Mouse (Mus musculus) myocyte (in vitro differentiated cells): ENCODE data around the gene Lrmda. TPM values are rescaled to one million over a fixed set of nuclear protein-coding genes. Genes with fewer than 3 reads are reported as not detected.

ENCODE experiments used
- H3K27me3 ChIP-seq: one replicate; pipeline ENCODE4 v1.6.1; 2011; ENCODE audit not compliant: control insufficient read depth, insufficient read depth, insufficient read length
- H3K36me3 ChIP-seq: one replicate; pipeline ENCODE4 v1.6.1; 2011; ENCODE audit not compliant: control insufficient read depth, insufficient read depth
- H3K4me2 ChIP-seq: one replicate; pipeline ENCODE4 v1.6.1; 2011; ENCODE audit warnings: low read depth, control low read depth
- H3K4me3 ChIP-seq: one replicate; pipeline ENCODE4 v1.5.1; 2011; ENCODE audit warnings: mild to moderate bottlenecking, control low read depth, moderate library complexity
- H3K79me2 ChIP-seq: one replicate; pipeline ENCODE4 v1.6.1; 2011; ENCODE audit not compliant: control insufficient read depth, insufficient read depth
- H3ac ChIP-seq: one replicate; pipeline ENCODE4 v1.6.1; 2011; ENCODE audit not compliant: control insufficient read depth, insufficient read length
- CEBPB ChIP-seq: IDR thresholded peaks from 2 replicates; pipeline ENCODE4 v1.6.1; 2011; ENCODE audit warnings: mild to moderate bottlenecking, moderate library complexity; ENCODE audit not compliant: poor library complexity, insufficient read depth, severe bottlenecking
- E2F4 ChIP-seq: IDR thresholded peaks from one replicate; pipeline ENCODE4 v1.6.1; 2011; ENCODE audit warnings: mild to moderate bottlenecking, control low read depth, moderate library complexity; ENCODE audit not compliant: insufficient read depth
- MAX ChIP-seq: IDR thresholded peaks from one replicate; pipeline ENCODE4 v1.6.1; 2011; ENCODE audit warnings: low read depth, mild to moderate bottlenecking, control low read depth
- MYOD1 ChIP-seq, 3 experiments: IDR thresholded peaks; one replicate each; pipeline ENCODE4 v1.6.1; 2011; ENCODE audit warnings: control low read depth in 2 of 3, low read depth in 2 of 3, mild to moderate bottlenecking in 2 of 3, moderate library complexity in 1 of 3; ENCODE audit not compliant: insufficient read length in 2 of 3, control insufficient read depth in 1 of 3
- MYOG ChIP-seq, 3 experiments: IDR thresholded peaks; one replicate each; pipeline ENCODE4 v1.6.1; 2011; ENCODE audit warnings: control low read depth in 2 of 3, low read depth in 2 of 3, mild to moderate bottlenecking in 2 of 3; ENCODE audit not compliant: insufficient read length in 2 of 3, control insufficient read depth in 1 of 3, insufficient read depth in 1 of 3
- POLR2A ChIP-seq: IDR thresholded peaks from one replicate; pipeline ENCODE4 v1.6.1; 2011; ENCODE audit warnings: low read depth, mild to moderate bottlenecking, control low read depth, moderate library complexity; ENCODE audit not compliant: insufficient read length
- POLR2AphosphoS2 ChIP-seq: IDR thresholded peaks from one replicate; pipeline ENCODE4 v1.6.1; 2011; ENCODE audit warnings: low read depth, control low read depth; ENCODE audit not compliant: insufficient read length
- REST ChIP-seq: IDR thresholded peaks from one replicate; pipeline ENCODE4 v1.6.1; 2011; ENCODE audit warnings: mild to moderate bottlenecking, control low read depth, moderate library complexity; ENCODE audit not compliant: insufficient read depth, insufficient read length
- SRF ChIP-seq: IDR thresholded peaks from one replicate; pipeline ENCODE4 v1.6.1; 2011; ENCODE audit warnings: low read depth; ENCODE audit not compliant: control insufficient read depth, insufficient read length
- TCF12 ChIP-seq: IDR thresholded peaks from one replicate; pipeline ENCODE4 v1.6.1; 2011; ENCODE audit warnings: mild to moderate bottlenecking, control low read depth; ENCODE audit not compliant: poor library complexity, insufficient read depth, severe bottlenecking
- TCF3 ChIP-seq: IDR thresholded peaks from one replicate; pipeline ENCODE4 v1.6.1; 2011; ENCODE audit warnings: low read depth, control low read depth; ENCODE audit not compliant: insufficient read length
- USF1 ChIP-seq: IDR thresholded peaks from one replicate; pipeline ENCODE4 v1.6.1; 2011; ENCODE audit warnings: low read depth, mild to moderate bottlenecking, control low read depth, moderate library complexity
- polyA plus RNA-seq: library from polyadenylated mRNA; unstranded; fragments of >200 nt; fragmentation: generic; extraction: Trizol; gene quantifications from one replicate; pipeline ENCODE4 v1.2.1, GENCODE M21; 2012; ENCODE audit warnings: missing spikeins

Gene Lrmda
- polyA plus RNA-seq, 1 experiment: 1.9 TPM

GRCm38 (mm10) chr14:22222038-22222437 is 202.5 kb downstream of the Lrmda start:
- no peak for TF ChIP-seq MAX
- TF ChIP-seq E2F4: no peak
- no peak for TF ChIP-seq POLR2A
- no peak for TF ChIP-seq TCF12
- no peak for TF ChIP-seq MYOG (IDR thresholded peaks at IDR 0.05; ENCODE audit: control insufficient read depth in 1 of 3, insufficient read depth in 1 of 3, insufficient read length in 2 of 3, low read depth in 2 of 3)
- no peak for TF ChIP-seq TCF3
- no peak for TF ChIP-seq CEBPB
- TF ChIP-seq POLR2AphosphoS2: no peak
- TF ChIP-seq MYOD1 (IDR thresholded peaks at IDR 0.05; ENCODE audit: control insufficient read depth in 1 of 3, insufficient read length in 2 of 3, low read depth in 2 of 3): no peak
- no peak for TF ChIP-seq REST
- TF ChIP-seq USF1: no peak
- TF ChIP-seq SRF: no peak
- H3K27me3 ChIP-seq: no peaks in the 10 kb centered on the region
- no peak overlapping the region for H3K4me3 ChIP-seq
- no peaks in the 10 kb centered on the region for H3K36me3 ChIP-seq
- no peak overlapping the region for H3K4me2 ChIP-seq
- no peak overlapping the region for H3ac ChIP-seq
- H3K79me2 ChIP-seq: no peaks in the 10 kb centered on the region

GRCm38 (mm10) chr14:22222574-22222973 is 203.1 kb downstream of the Lrmda start:
- H3K36me3 ChIP-seq: no peaks in the 10 kb centered on the region
- H3K4me3 ChIP-seq: no peak overlapping the region
- no peaks in the 10 kb centered on the region for H3K27me3 ChIP-seq
- H3K79me2 ChIP-seq: no peaks in the 10 kb centered on the region
- no peak overlapping the region for H3ac ChIP-seq
- TF ChIP-seq POLR2A: no peak
- TF ChIP-seq E2F4: no peak
- TF ChIP-seq TCF12: no peak
- no peak for TF ChIP-seq REST
- TF ChIP-seq CEBPB: no peak
- H3K4me2 ChIP-seq: no peak overlapping the region

GRCm38 (mm10) chr14:22226205-22226604 is 206.7 kb downstream of the Lrmda start:
- Histone ChIP-seq H3K27me3 (no peaks in the 10 kb centered on the region), H3K79me2 (no peaks in the 10 kb centered on the region), H3K4me2 (no peak overlapping the region), H3ac (no peak overlapping the region), H3K36me3 (no peaks in the 10 kb centered on the region), H3K4me3 (no peak overlapping the region)
- TF ChIP-seq MAX (no peak), TCF3 (no peak), REST (no peak), MYOD1 (IDR thresholded peaks at IDR 0.05; ENCODE audit: control insufficient read depth in 1 of 3, insufficient read length in 2 of 3, low read depth in 2 of 3) (no peak), POLR2A (no peak), E2F4 (no peak), USF1 (no peak), POLR2AphosphoS2 (no peak), MYOG (IDR thresholded peaks at IDR 0.05; ENCODE audit: control insufficient read depth in 1 of 3, insufficient read depth in 1 of 3, insufficient read length in 2 of 3, low read depth in 2 of 3) (no peak), CEBPB (no peak), TCF12 (no peak), SRF (no peak)

- no peaks in the 10 kb centered on the region for H3K79me2 ChIP-seq
- no peak overlapping the region for H3ac ChIP-seq
- no peaks in the 10 kb centered on the region for H3K27me3 ChIP-seq
- H3K4me2 ChIP-seq: no peak overlapping the region
- no peak overlapping the region for H3K4me3 ChIP-seq
- TF ChIP-seq TCF3 (no peak), SRF (no peak), TCF12 (no peak)
- H3K36me3 ChIP-seq: no peaks in the 10 kb centered on the region
These were observed 208.9 kb downstream of the Lrmda start for GRCm38 (mm10) chr14:22228253-22228968.

GRCm38 (mm10) chr14:22240315-22240714 is 220.8 kb downstream of the Lrmda start:
- H3K4me2 ChIP-seq: no peak overlapping the region
- TF ChIP-seq MAX: no peak
- TF ChIP-seq POLR2AphosphoS2: no peak
- no peak for TF ChIP-seq TCF3
- no peak for TF ChIP-seq TCF12
- no peak for TF ChIP-seq USF1
- TF ChIP-seq MYOG (IDR thresholded peaks at IDR 0.05; ENCODE audit: control insufficient read depth in 1 of 3, insufficient read depth in 1 of 3, insufficient read length in 2 of 3, low read depth in 2 of 3): no peak
- TF ChIP-seq MYOD1 (IDR thresholded peaks at IDR 0.05; ENCODE audit: control insufficient read depth in 1 of 3, insufficient read length in 2 of 3, low read depth in 2 of 3): no peak
- TF ChIP-seq POLR2A: no peak
- no peak for TF ChIP-seq REST
- no peak for TF ChIP-seq E2F4
- TF ChIP-seq CEBPB: no peak
- TF ChIP-seq SRF: no peak
- no peak overlapping the region for H3ac ChIP-seq
- H3K79me2 ChIP-seq: no peaks in the 10 kb centered on the region
- no peaks in the 10 kb centered on the region for H3K27me3 ChIP-seq
- H3K36me3 ChIP-seq: no peaks in the 10 kb centered on the region
- H3K4me3 ChIP-seq: no peak overlapping the region
